In genomic region chr14:24793375-24794285, GRCm38 (mm10) we compare ENCODE assay signal across 8 mouse cellular contexts.
DNase-seq lines count a peak whose midpoint lies in the region; ATAC-seq lines count a peak whose summit lies in the region.

No protein-coding gene starts in this region.

- WGBS in hindbrain, embryonic 12.5 days, result 54% methylated on average over 10 of the region's 10 CpGs
- WGBS in hindbrain, embryonic 11.5 days, result 50% methylated on average over 10 of the region's 10 CpGs
- WGBS in hindbrain, embryonic 16.5 days, result 50% methylated on average over 10 of the region's 10 CpGs

- no peaks in the 10 kb centered on the region for H3K9me3 ChIP-seq in hindbrain, embryonic 12.5 days (replicated peaks)
- H3K9me3 ChIP-seq in hindbrain, embryonic 11.5 days (ENCODE audit: control insufficient read depth, low read length), result no peaks in the 10 kb centered on the region
- no peaks in the 10 kb centered on the region for H3K9me3 ChIP-seq in hindbrain, embryonic 16.5 days (ENCODE audit: control insufficient read depth, low read length)

- 0 out of 2 replicates have a peak overlapping the region, but pooled peaks have one; percentile 36 for H3K9ac ChIP-seq in hindbrain, embryonic 12.5 days
- H3K9ac ChIP-seq in hindbrain, embryonic 11.5 days (ENCODE audit: low read depth, low read length), result no peak overlapping the region; the same call in 1 of the 2 replicates
- no peak overlapping the region for H3K9ac ChIP-seq in hindbrain, embryonic 16.5 days (ENCODE audit: low read depth, low read length)

- ATAC-seq in hindbrain, embryonic 12.5 days (ENCODE audit: low FRiP score), result no peak
- no peak for ATAC-seq in hindbrain, embryonic 11.5 days (ENCODE audit: low FRiP score)
- peak; percentile 83 for ATAC-seq in hindbrain, embryonic 16.5 days

- no peaks in the 10 kb centered on the region for H3K36me3 ChIP-seq in hindbrain, embryonic 12.5 days
- no peaks in the 10 kb centered on the region for H3K36me3 ChIP-seq in hindbrain, embryonic 11.5 days (ENCODE audit: control insufficient read depth, insufficient read depth, low read length)
- no peaks in the 10 kb centered on the region for H3K36me3 ChIP-seq in hindbrain, embryonic 16.5 days (ENCODE audit: control insufficient read depth, insufficient read depth, low read length)

- no peak for DNase-seq in hindbrain, embryonic 11.5 days (ENCODE audit: low spot score)
- peak; percentile 88 for DNase-seq in adipocyte (ENCODE audit: low spot score)
- DNase-seq in fibroblast of lung, adult 2 months (ENCODE audit: low read depth), result peak; percentile 98
- DNase-seq in ovary, adult 18-20 months (ENCODE audit: low spot score), result peak; percentile 20
- no peak for DNase-seq in thymus, postnatal 36 days
- DNase-seq in right cerebral cortex, adult 2 months (ENCODE audit: low spot score in 2 of 2), result no peak

- no peak overlapping the region for H3K4me2 ChIP-seq in hindbrain, embryonic 12.5 days (replicated peaks)
- no peak overlapping the region for H3K4me2 ChIP-seq in hindbrain, embryonic 11.5 days (replicated peaks; ENCODE audit: low read depth, low read length)
- no peak overlapping the region for H3K4me2 ChIP-seq in hindbrain, embryonic 16.5 days (ENCODE audit: low read length)

- no peak overlapping the region for H3K4me3 ChIP-seq in hindbrain, embryonic 12.5 days
- H3K4me3 ChIP-seq in hindbrain, embryonic 11.5 days (ENCODE audit: low read depth, low read length), result no peak overlapping the region
- H3K4me3 ChIP-seq in hindbrain, embryonic 16.5 days (ENCODE audit: low read length), result no peak overlapping the region

- H3K27me3 ChIP-seq in hindbrain, embryonic 12.5 days, result no peaks in the 10 kb centered on the region
- no peaks in the 10 kb centered on the region for H3K27me3 ChIP-seq in hindbrain, embryonic 11.5 days (ENCODE audit: control insufficient read depth, insufficient read depth, low read length)
- H3K27me3 ChIP-seq in hindbrain, embryonic 16.5 days (replicated peaks; ENCODE audit: control insufficient read depth, insufficient read depth, low read length), result no peaks in the 10 kb centered on the region

- 0 out of 2 replicates have a peak overlapping the region, but pooled peaks have one; percentile 8 for H3K27ac ChIP-seq in hindbrain, embryonic 12.5 days
- no peak overlapping the region for H3K27ac ChIP-seq in hindbrain, embryonic 11.5 days (ENCODE audit: low read depth, low read length)
- peak overlapping the region; percentile 42; the same call in 1 of the 2 replicates for H3K27ac ChIP-seq in hindbrain, embryonic 16.5 days (ENCODE audit: low read depth, low read length)

- H3K4me1 ChIP-seq in hindbrain, embryonic 12.5 days, result peaks cover 7% of the 10 kb centered on the region
- H3K4me1 ChIP-seq in hindbrain, embryonic 11.5 days (replicated peaks; ENCODE audit: control insufficient read depth, insufficient read depth, low read length), result no peaks in the 10 kb centered on the region
- peaks cover 2% of the 10 kb centered on the region; the same call in 1 of the 2 replicates for H3K4me1 ChIP-seq in hindbrain, embryonic 16.5 days (ENCODE audit: control insufficient read depth, insufficient read depth, low read depth, low read length)

Comparison
In these comparisons a context has a peak if more than half of its experiments do, and no peak if none do; other contexts are left out.
1. DNase-seq: peak in adipocyte (single experiment), fibroblast of lung, adult 2 months (single experiment) and ovary, adult 18-20 months (single experiment); none in hindbrain, embryonic 11.5 days (single experiment), thymus, postnatal 36 days (0 of 2) and right cerebral cortex, adult 2 months (0 of 2).